Mouse (Mus musculus) cerebellum, adult 11-12 months (tissue): ENCODE measurements around the gene Fam120b.
"Not testable (repeated sequence)": the region's sequence is repeated elsewhere in the genome, so short reads cannot be mapped to it uniquely, and the experiment has no call there.

Source experiments
- DNase-seq: peaks from one replicate; pipeline ENCODE4 v3.0.0; 2022

Fam120b gene

DNA sequence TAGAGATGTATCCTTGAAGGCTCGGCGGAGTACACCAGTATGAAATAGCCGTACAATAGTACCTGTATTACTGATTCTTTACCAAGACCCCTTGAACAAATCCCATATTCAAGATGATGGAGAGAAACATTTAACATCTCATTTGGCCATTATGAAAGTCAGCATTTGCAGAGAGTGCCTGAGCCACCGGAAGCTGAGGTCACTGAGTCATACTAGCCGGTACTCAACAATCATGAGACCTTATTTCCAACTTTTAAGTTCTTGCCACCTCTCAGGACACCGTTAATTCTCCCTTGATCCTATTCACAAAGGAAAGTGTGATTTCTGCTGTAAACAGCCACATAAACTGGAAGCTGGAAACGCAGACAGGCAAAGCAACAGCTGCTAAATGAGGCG is 44.1 kb downstream of the Fam120b start:
- no peak for DNase-seq

DNA sequence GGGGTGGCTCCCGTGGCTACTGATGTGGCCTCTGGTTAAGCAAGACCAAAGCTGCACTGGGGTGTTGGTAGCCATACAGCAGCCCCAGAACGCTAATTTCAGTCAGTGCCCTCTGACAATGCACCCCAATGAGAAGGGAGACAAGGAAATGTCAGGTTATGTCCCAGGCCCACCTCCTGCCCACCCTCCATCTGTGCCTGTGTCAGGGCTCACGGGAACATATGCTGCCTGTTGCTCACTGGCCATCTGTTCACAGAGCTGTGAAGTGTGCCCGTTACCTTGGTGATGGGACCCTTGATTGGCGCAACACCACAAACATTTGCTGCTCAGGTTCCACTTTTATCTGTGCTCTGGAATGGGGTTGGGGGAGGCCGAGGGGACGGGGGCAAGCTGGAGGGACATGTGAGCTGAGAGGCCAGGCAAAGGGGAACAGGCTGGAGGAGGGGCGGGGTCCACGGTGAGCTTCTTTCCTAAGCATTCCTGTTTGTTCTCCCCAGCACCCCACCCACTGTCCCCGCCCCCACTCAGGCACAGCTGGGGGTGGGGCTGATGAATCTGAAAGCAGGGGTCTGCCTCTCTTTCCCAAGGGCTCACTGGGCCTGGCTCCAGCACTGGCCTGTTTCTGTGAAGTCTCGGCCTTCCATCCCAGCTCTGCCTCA is 44.6 kb downstream of the Fam120b start:
- peak; percentile 11 for DNase-seq

DNA sequence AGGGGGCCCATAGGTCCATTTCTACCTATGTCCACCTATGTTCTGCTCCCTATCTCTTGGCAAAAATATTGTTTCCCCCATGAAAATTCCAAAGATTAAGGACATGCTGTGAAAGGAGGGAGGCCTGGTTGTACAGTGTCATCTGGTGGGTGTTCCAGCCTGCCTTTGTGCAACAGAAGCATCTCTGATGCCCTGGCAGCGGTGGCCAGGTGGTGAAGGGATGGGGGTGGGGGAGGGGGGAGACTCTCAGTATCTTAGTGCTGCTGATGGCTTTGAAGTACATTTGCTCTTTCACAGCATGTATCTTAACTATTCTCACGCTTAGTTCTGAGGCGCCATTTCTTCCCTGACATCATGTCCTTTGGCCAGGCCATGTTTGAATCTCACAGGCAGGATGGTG is 49.4 kb downstream of the Fam120b start:
- no peak for DNase-seq

DNA sequence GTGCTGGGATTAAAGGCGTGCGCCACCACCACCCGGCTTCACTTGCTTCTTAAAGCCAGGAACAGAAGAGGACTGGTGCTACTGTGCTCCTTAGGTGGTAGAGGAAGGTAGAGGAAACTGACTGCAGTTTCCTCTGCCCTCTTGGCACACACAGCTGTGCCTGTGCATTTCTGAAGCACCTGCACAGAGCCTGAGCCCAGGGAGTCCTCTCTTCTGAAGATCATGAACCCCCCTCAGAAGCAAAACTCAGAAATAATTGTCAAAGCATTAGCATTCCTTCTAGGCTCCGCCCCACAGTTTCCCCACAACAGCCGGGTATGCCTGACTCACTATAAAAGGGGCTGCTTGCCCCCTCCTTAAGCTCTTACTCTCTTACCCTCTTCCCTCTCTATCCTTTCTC is 51.8 kb downstream of the Fam120b start:
- DNase-seq: no peak

DNA sequence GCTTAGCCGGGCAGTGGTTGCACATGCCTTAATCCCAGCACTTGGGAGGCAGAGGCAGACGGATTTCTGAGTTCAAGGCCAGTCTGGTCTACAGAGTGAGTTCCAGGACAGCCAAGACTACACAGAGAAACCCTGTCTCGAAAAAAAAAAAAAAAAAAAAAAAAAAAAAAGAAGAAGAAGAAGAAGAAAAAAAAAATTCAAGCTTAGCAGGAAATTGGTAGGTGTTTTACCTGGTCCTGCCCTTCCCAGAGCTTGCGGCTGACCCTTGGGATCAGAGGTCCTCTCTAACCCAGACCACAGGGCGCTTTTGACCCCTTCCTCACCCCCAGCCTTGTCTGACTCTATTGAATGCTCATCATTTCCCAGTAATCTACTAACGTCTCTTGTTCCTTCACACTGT is 53.1 kb downstream of the Fam120b start:
- DNase-seq: not testable (repeated sequence)

DNA sequence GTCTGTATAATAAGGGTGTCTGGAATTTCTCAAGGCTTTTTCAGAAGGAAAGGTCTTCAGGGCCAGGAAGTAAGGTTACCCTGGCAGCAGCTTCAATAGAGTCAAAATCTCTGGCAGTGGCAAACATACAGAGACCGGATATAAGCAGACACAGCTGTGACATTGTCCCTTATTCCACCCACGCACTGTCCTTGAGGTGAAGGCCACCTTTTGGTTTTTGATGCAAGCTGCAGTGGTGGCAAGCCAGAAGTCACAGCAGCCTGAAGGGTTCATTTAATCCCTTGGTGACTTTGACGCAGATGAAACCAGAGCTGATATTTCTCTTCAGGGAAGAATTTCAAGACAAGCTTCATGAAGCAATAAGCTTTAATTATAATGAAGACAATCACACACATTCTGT is 53.6 kb downstream of the Fam120b start:
- no peak for DNase-seq

DNA sequence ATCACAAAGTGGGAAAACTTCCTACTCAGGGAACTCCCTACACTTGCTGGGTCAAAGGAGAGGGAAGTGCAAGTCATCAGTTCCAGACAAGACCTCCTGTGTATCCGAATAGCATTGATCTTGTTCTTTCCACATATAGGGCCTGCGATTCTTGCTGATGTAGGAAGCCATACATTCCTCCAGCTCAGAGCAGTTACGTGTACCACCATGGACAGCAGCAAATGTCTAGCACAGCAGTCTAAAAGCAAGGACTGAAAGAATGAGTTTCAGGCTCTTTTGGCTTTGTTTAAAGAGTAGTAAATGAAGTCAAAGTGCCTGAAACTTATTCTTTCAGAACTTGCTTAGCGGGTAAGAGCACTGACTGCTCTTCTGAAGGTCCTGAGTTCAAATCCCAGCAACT is 59.2 kb downstream of the Fam120b start:
- no peak for DNase-seq

DNA sequence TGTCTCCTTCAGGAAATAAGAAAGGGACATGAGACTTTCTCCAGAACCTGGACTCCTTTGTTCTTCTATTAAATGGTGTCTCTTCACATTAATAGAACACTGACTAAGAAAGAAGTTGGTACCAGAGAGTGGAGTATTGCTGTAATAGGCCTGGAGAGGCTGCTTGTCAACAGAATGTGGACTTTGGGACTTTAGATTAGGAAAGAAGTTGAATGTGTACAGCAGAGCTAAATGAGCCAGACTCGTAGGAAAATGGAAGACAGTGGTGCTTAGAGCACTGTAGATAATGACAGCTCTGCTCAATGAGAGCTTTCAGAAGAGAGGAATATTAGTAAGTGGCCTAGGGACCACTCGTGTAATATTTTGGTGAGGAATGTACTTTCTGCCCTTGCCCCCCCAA is 60.6 kb downstream of the Fam120b start:
- no peak for DNase-seq

DNA sequence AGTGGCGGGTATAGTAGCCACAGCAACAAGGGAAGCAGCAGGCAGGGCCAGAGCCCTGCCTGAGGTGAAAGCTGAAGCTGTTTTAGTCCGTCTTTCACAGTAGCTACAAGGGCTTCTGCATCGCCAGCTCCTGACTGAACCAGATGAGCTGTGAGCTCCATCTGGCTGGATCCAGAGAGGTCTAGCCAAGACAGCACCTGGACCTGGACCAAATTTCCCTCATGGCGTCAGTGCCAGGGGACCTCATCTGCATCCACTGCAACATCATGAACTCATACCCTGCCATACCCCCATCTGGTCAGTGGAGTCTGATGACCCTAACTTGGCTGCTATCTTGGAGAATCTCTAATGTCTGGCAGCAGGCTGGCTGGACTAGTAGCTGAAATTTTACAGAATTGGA is 63.8 kb downstream of the Fam120b start:
- no peak for DNase-seq

DNA sequence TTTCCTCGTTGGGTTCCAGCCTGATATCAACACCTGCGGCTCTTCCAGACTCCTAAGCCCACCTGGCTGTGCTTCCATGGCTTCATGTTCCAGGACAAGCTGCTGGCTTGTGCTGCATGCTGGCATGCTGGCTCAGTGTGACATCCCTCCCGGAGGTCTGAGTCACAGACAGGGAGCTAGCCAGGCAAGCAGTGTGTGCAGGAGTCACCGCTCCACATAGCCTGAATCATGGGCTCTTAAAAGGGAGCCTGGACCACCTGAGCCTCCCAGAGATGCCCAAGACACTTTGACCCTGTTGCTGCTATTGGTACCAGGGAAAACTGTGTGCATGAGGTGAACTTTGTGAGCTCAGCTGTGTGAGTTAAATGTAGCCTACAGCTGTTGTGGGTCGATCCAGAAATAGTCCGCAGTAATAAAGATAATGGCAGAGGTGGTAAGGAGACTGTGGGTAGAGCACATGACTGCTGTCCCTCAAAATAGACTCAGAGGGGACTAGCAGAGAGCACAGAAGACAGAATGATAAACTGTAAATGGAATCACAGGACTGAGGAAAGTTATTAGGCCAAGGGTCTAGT is 66.0 kb downstream of the Fam120b start:
- no peak for DNase-seq

DNA sequence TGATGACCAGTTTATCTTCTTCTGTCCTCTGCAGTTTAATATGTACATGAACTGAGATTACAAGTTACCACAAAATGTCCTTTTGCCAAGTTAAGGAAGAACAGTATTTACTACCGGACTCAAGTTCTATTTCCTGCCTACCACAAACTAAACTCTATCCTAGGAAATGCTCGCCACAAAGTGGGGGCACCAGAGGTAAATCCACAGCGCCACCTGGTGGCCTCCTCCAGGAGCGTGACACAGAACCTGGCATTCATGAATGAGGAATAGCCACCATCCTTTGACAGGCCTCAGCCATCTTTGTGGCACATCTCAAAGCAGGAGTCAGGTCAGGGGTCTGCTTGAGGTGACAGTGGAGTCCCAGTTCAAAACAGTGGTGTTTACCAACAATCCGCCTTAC is 71.7 kb downstream of the Fam120b start:
- peak; percentile 17 for DNase-seq

DNA sequence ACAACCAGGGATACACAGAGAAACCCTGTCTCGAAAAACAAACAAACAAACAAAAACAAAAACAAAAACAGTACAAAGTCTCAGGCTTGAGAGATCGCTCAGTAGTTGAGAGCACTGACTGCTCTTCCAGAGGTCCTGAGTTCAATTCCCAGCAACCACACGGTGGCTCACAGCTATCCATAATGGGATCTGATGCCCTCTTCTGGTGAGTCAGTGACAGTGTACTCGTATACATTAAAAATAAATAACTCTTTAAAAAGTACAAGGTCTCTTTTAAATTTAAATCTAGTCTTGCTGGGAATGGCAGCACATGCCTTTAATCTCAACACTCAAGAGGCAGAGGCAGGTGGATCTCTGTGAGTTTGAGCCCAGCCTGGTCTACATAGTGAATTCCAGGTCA is 76.7 kb downstream of the Fam120b start:
- no peak for DNase-seq
